Mouse (Mus musculus): ENCODE results near the gene Gm5580. TPM values are rescaled to one million over a fixed set of nuclear protein-coding genes. Genes with fewer than 3 reads are reported as not detected.

Gm5580 gene
- not detected for polyA plus RNA-seq (2014; fragmentation: Illumina TruSeq; extraction: RNeasy Lipid Tissue Mini Kit (QIAGEN cat#74804); ENCODE audit: low read depth, low replicate concordance)

DNA sequence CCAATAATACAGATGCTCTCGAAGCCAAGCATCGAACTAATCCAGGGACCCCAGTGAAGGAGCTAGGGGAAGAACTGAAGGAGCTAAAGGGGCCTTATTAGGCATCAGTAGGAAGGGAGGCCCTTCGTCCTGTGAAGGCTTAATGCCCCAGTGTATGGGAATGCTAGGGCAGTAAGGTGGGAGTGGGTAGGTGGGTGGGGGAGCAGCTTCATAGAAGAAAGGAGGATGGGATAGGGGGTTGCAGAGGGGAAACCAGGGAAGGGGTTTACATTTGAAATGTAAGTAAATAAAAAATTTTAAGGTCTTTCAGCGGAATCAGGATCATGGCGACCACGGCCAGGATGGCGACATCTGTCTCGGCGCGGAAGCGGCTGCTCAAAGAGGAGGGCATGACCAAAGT lies at the start of gene Gm5580:
Gene Gm5580 (plus strand): TSS at position 301 of the 400 bp plus-strand sequence.

GRCm38 (mm10) chr6:116506302-116507003 lies 44.5 kb upstream of the Gm5580 start, which contains the start of gene Olfr212:
Gene Olfr212 (plus strand): TSS chr6:116506516.

DNA sequence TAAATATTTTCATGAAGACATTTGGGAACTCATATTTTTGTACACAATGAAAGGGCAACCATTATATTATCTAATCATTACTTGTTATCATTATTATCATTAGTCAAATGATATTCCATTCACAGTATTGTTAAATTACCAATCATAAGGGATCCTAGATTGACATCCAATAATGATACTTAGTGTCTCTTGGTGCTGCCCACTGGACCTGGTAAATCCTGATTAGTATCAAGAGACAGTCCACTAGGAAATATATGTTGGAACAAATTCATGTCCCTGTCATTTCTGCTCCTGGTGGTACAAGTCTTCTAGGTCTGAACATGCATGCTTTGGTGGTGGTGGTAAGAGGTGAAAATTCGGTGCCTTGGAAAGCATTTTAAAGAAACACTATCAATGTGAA lies 12.8 kb upstream of the Gm5580 start, which contains the start of gene Olfr213:
Gene Olfr213 (plus strand): TSS at position 301 of the 400 bp plus-strand sequence.

DNA sequence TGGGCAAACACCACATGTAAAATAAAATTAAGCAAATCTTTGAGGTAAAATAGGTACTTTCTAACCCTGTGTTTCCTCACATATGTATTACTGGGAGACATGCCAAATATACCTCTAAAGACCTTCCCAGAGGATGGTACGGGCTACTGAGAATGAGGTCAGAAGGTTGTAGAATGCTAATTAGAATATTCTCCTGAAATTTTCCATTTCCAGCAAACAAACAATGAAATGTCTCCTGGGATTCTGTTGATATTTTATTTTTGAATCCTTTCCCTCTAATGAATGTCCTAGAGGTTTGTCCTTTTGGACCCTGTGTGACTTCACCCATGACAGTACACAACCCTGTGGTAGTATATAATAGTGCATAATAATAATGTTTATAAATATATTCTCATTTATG lies 3.0 kb downstream of the Gm5580 start, which contains the start of gene Olfr214:
Gene Olfr214 (plus strand): TSS at position 301 of the 400 bp plus-strand sequence.

DNA sequence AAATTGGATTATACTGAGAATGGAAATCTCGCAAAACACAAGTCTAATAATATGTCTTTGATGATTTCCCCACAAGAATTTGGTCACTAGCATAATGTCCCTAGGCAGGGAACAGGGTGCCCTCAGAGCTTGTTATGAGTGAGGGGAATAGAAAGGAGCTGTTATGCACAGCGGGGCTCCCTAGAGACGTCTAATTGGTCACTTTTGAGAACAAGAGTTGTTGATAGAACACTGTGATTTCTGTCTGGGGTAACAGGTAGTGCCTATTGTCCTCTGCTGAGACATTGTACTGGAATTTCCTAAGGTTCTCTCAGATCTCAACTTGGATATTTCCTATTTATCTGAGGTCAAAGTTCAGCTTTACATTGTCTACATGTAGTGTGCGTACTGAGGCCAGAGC lies 33.2 kb downstream of the Gm5580 start, which contains the start of gene Olfr215:
Gene Olfr215 (minus strand): TSS at position 101 of the 400 bp plus-strand sequence.

Other genes starting within 250 kb of the Gm5580 start
- 149 TPM for gene March8, start 213.1 kb upstream of the Gm5580 start, polyA plus RNA-seq (2014; fragmentation: Illumina TruSeq; extraction: RNeasy Lipid Tissue Mini Kit (QIAGEN cat#74804); ENCODE audit: low read depth, low replicate concordance)
- gene Alox5, start 90.0 kb upstream of the Gm5580 start, polyA plus RNA-seq (2014; fragmentation: Illumina TruSeq; extraction: RNeasy Lipid Tissue Mini Kit (QIAGEN cat#74804); ENCODE audit: low read depth, low replicate concordance), result 1.5 TPM
- gene Olfr211, start 62.0 kb upstream of the Gm5580 start, polyA plus RNA-seq (2014; fragmentation: Illumina TruSeq; extraction: RNeasy Lipid Tissue Mini Kit (QIAGEN cat#74804); ENCODE audit: low read depth, low replicate concordance), result not detected
- not detected for gene Olfr212, start 44.6 kb upstream of the Gm5580 start, polyA plus RNA-seq (2014; fragmentation: Illumina TruSeq; extraction: RNeasy Lipid Tissue Mini Kit (QIAGEN cat#74804); ENCODE audit: low read depth, low replicate concordance)
- not detected for gene Olfr213, start 12.7 kb upstream of the Gm5580 start, polyA plus RNA-seq (2014; fragmentation: Illumina TruSeq; extraction: RNeasy Lipid Tissue Mini Kit (QIAGEN cat#74804); ENCODE audit: low read depth, low replicate concordance)
- not detected for gene Olfr214, start 3.1 kb downstream of the Gm5580 start, polyA plus RNA-seq (2014; fragmentation: Illumina TruSeq; extraction: RNeasy Lipid Tissue Mini Kit (QIAGEN cat#74804); ENCODE audit: low read depth, low replicate concordance)
- not detected for gene Olfr215, start 33.1 kb downstream of the Gm5580 start, polyA plus RNA-seq (2014; fragmentation: Illumina TruSeq; extraction: RNeasy Lipid Tissue Mini Kit (QIAGEN cat#74804); ENCODE audit: low read depth, low replicate concordance)
- gene Zfp422, start 77.9 kb downstream of the Gm5580 start, polyA plus RNA-seq (2014; fragmentation: Illumina TruSeq; extraction: RNeasy Lipid Tissue Mini Kit (QIAGEN cat#74804); ENCODE audit: low read depth, low replicate concordance), result 69.3 TPM
- gene Depp1, start 99.5 kb downstream of the Gm5580 start, polyA plus RNA-seq (2014; fragmentation: Illumina TruSeq; extraction: RNeasy Lipid Tissue Mini Kit (QIAGEN cat#74804); ENCODE audit: low read depth, low replicate concordance), result not detected
- gene Rassf4, start 122.8 kb downstream of the Gm5580 start, polyA plus RNA-seq (2014; fragmentation: Illumina TruSeq; extraction: RNeasy Lipid Tissue Mini Kit (QIAGEN cat#74804); ENCODE audit: low read depth, low replicate concordance), result 10.9 TPM
- 0.03 TPM for gene Tmem72, start 165.8 kb downstream of the Gm5580 start, polyA plus RNA-seq (2014; fragmentation: Illumina TruSeq; extraction: RNeasy Lipid Tissue Mini Kit (QIAGEN cat#74804); ENCODE audit: low read depth, low replicate concordance)